Mouse (Mus musculus): ENCODE results near the gene 1700018B08Rik.

1700018B08Rik gene

DNA sequence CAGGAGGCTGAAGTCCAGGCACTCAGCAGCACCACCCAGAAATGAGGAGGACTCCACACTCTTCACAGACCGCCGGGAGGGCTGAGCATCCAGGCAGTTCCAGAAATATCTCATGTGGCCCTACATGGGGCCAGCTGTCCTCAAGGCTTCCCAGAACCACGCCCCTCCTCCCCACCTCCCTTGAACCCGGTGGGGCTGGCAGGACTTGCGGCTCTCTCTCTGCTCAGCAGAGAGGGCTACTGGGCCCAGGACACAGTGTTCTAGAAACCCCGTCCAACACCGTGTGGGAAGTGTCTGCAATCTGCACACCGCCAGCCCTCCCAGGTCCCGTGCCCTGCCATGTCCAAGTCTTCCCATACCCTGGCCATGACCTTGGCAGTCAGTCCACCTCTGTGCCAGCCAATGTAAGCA lies 18.8 kb upstream of the 1700018B08Rik start:
- DNase-seq (ENCODE audit: low spot score), result no peak

DNA sequence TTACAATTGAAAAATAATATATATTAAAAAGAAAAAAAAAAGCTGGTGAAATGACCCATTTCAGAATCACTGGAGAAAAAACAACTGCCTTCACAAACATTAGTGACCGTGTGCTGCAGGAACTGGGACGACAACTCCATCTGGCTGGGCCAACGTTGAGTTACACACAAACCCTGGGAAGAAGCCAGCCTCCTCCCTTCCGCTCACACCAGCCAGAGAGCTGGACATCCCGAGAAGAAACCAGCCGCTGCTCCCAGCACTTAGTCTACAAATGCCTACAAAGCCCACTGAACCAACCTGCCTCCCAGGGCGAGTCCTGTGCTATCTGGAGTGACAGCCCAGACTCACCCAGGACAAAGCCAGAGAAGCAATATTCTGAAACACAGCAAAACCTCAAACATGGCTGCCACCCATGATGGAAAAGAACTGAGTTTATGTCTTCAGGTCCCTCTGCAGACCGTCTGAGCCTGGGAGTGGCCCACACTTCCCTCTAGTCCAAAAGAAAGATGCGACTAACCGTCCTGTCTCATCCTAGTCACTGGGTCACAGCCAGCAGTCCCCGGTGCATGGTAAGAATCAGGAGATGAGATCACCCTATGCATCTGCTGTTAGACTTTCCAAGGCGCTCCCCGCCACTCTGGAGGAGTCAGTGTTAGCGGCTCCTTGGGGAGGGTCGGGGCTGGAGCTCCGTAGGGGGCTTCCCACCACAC lies 17.7 kb upstream of the 1700018B08Rik start:
- DNase-seq (ENCODE audit: low spot score), result no peak

DNA sequence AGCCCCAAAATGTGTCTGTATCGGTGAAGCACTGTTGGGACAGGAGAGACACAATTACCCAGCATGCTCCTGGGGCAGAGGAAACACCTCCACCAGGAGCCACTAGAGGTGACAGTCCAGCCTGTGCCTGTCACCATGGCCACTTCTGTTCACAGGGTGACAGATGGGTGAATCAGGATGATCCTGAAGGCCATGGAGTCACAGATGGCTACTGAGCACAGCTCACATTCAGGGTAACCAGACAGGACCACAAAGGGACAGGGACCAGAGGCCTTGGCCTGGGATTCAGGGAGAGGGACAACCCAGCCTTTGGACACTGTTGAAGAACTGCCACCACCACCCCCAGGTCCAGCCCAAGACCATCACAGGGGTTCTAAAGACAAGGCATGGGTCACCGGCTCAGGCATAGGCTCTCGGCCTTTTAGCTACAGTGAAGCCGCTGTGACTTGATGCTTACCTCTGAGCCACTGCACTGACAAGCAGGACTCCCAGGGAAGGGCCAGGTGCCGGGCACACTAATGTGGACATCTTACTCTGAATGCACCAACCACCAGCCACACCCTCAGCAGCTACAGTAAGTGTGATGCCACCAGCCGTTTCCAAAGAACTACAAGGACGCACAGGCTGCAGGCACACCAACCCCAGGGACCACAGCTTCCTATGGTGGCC lies 16.4 kb upstream of the 1700018B08Rik start:
- DNase-seq (ENCODE audit: low spot score), result no peak

DNA sequence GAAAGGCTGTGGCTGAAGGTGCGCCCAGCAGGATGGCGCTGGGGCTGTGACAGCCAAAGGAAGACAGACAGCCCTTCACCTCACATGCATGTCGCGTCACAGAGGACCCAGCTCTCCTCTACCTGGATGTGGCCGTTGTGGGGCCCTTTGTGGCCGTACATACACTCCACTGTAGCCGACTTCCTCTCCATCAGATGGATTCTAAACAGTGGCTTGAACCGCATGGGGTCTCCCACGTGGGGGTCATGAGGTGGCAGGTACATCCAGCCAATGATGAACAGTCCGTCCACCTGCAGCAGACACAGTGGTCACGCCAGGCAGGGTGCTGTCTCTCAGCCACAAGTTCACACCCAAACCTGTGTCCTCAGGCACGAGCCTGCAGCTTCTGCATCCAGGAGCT lies 15.7 kb upstream of the 1700018B08Rik start:
- no peak for DNase-seq (ENCODE audit: low spot score)

DNA sequence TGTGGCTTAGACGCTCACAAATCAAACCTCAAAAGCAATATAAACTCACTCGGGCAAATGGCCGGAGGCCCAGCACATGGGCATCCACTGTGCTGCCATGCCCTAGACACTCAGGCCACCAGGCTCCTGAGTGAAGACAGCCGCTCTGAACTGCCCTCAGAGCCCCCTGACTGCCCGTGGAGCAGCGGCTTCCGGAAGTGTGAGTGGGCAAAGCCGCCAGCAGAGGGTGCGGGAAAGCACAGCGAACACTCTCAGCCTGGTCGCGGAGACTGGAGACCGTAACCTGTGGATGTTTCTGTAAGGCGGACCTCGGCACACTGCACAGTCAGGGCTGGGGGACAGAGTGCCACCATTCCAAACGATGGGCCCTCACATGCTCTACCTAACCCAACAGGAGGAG lies 14.4 kb upstream of the 1700018B08Rik start:
- DNase-seq (ENCODE audit: low spot score), result no peak

DNA sequence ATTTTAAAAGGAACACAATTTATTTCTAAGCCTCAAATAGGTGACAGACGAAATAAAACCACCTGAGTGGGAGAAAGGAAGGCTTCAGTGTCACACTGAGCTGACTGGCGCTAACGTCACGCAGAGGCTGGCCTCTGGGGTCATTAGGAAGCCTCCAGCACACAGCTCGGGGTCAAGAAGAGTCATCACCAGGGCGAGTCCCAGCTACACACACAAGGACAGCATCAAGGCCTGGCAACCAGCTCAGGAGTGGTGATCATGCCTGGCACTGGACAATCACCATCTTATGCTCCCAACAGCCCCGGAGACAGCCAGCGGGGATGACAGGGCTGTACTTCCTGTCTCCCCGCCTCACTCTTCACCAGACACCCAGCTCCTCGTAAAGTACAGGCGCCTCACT lies 13.6 kb upstream of the 1700018B08Rik start:
- DNase-seq (ENCODE audit: low spot score), result no peak

DNA sequence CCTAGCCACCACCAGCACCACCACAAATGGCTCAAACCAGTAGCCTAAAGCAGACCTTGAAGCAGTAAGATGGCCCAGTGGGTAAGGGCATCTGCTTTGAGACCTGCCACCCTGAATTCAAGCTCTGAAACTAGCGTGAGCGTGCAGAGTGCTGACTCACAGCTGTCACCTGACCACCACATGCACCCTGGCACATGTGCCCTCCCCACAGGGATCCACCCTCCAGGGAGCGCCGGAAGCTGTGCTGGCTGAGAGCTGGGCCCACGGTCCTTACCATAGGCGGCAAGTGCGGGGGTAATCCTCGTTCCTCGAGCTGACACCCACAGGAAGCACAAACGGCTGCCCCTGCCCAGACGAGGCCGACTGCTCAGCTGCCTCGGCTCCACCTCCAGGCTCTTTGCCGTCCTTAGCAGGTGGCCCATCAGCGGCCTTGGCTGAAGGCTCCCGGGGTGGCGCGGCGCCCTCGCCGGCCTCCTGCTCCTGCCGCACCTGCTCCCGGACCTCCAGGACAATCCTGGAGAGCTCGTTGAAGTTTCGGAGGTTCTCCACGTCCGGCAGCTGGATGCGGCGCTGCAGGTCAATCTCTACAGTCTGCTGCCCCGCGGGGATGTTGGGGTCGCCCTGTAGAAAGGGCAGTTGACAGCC lies 9.8 kb upstream of the 1700018B08Rik start:
- DNase-seq (ENCODE audit: low spot score), result no peak

DNA sequence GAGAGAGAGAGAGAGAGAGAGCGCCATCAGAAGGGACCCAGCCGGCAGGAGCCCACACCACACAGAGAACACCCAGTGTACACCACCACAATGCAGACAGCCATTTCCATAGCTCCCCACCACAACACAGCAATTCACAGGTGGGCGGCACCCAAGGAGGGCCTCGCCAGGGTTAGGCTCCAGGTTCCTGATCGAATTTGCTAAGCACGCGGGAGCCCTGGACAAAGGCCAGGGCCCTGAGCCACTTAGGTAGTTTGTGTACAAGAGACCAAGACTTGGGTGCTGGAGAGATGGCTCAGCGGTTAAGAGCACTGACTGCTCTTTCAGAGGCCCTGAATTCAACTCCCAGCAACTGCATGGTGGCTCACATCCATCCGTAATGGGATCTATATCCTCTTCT lies 8.4 kb upstream of the 1700018B08Rik start:
- no peak for DNase-seq (ENCODE audit: low spot score)

DNA sequence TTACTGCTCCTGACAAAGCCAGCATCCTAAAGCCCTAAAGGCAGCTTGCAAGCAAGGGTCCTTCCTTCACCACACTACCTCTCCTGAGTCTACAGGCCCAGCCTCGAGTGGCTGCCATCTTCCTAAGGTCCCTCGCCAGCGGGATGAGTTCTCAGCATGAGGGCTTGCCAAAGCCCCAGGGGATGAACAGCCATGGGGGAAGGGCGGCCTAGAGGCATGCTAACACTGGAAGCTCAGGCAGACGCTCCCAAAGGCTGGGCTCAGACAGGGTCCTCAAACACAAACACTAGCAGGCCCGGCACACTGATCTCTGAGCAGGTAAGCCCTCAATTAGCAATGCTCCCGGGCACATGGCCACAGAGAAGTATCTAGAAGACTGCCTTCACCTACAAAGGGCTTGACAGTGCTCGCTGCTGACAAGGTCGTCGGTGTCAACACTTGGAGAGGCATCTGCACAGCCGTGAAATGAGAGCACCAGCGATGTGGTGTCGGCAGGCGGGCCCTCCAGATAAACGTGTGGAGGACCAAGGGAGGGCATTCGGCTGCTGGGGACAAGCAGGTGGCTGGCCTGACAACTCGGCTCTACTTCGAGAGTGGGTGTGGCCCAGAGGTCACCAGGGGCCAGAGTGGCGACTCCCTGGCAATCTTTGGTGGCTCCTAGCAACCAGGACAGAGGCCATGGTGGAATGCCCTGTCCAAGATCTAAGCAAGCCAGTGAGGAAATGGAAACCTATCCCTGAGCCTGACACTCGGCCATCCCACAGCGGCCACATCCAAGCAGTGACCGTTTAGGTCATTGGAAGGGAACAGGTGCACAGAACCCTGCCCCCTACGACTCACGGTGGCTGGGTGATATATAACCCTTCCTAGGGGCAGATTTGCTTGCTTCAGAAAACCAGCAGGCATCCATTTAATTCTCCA lies 7.2 kb upstream of the 1700018B08Rik start:
- DNase-seq (ENCODE audit: low spot score), result no peak

DNA sequence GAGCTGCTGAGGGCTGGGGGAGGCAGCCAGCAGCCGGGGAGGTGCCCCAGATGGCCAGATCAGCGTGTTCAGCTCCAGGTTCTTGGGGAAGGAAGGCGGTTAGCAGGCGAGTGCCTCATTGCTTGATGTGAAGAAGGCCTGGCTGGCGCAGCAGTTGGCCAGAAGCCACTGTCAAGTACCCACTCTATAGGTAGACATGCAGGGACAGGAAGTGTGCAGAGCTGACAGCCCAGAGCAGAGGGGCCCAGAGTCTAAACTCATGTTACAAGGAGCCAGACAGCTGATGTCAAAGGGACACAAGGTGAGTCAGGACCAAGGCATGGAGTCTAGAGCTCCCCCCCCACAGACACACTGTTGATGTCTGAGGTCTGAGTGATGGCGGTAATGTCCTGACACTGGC lies 5.9 kb upstream of the 1700018B08Rik start:
- DNase-seq (ENCODE audit: low spot score), result no peak

DNA sequence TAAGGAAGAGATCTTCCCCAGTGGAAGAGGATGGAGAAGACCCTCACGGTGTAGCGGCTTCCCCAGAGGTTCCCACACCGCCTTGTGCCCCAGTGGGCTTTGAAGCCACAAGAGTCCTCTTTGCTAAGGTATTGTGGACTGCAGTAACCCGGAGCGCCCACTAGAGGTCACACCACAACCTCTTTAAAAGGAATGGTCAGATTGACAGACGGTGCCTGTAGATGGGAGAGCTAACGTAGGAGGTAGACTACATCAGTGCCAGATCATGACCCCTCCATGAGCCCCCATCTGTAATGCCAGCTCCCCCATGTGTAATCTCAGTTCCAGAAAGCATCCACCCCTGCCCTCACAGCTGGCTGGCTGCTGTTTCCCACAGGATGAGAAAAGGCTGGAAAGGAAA lies 3.0 kb upstream of the 1700018B08Rik start:
- DNase-seq (ENCODE audit: low spot score), result peak; percentile 61

DNA sequence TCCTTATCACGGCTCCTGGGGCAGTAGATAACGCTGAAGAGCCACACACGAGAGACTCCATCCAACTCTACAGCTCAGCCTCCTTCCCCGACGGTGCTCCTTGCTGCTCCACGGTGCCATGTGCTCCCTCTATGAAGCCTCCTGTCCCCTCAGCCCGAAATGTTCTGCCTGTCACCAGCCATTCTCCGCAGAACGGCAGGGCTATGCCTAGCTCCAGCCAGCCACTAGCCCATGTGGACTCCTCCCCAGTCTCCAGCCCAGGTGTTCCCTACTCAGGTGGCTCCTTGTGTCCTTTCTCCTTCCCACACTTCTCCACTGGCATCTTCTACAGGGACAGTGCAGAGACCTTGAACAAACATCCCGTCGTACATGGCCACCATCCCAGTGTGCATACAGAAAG lies 816 bp upstream of the 1700018B08Rik start:
- DNase-seq (ENCODE audit: low spot score), result no peak

DNA sequence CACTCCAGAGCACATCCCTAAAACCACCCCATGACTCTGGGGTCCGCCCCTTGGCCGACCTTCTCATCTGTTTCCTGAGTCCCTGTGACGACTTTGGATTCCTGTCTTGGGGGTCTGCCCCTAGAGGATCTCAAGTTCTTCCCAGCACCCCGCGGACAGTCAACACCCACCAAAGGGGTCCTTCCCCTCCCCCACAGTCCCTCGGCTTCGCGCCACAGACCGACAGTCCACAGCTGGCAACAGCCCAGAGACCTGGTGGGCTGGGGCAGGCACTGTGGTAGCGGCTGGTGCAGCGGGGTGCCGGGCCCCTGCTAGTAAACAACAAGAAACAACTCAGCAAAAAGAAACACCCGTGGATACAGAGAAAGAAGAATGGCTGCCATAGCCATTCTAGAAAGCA lies 1.2 kb downstream of the 1700018B08Rik start:
- DNase-seq (ENCODE audit: low spot score), result no peak

DNA sequence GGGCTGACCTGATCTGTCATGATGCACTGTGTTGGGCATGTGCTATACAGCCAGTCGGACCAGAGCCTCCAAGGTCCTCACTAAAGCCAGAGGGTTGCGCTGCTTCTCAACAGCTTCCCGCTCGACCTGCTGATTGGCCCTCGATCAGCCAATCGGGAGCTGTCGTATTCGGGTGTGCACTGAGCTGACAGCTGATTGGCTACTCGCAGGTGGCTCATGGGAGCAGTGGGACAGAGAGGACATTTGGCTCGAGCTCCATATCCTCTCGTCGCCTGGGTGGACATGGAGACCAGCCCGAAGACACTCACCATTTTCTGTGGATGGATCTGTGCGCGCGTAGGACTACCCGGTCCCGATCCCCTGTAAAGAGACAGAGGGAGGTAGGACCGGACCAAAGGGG lies 2.3 kb downstream of the 1700018B08Rik start:
- no peak for DNase-seq (ENCODE audit: low spot score)

DNA sequence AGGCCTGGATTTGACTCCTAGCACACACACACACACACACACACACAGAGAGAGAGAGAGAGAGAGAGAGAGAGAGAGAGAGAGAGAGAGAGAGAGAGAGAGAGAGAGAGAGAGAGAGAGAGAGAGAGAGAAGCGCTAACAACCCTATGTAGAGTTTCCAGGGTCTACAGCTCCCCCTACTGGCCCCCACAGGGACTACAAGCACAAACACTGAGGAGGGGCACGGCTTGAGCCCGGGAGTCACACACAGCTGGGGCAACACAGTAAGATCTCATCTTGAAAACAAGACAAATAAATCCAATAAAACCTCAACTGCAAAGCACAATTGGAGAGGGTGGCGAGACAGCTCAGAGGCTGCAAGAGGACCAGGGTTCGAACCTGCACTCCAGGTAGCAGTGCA lies 11.7 kb downstream of the 1700018B08Rik start:
- no peak for DNase-seq (ENCODE audit: low spot score)

DNA sequence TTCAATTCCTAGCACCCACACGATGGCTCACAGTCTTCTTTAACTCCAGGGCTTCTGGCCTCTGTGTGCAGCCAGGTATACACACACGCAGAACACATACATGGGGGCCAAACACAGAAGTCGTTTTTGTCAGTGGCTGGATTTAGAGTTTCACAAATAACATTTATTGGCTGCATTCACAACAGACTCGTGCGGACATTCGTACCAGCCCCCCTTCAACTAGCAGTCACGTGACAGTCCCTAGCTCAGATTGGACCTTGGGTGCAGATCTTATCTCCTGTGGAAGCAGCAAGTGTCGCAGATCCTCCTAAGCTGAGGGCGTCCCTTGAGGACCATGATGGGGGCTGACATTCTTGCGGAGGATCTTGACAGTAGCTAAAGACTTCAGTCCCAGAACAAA lies 13.5 kb downstream of the 1700018B08Rik start:
- no peak for DNase-seq (ENCODE audit: low spot score)

DNA sequence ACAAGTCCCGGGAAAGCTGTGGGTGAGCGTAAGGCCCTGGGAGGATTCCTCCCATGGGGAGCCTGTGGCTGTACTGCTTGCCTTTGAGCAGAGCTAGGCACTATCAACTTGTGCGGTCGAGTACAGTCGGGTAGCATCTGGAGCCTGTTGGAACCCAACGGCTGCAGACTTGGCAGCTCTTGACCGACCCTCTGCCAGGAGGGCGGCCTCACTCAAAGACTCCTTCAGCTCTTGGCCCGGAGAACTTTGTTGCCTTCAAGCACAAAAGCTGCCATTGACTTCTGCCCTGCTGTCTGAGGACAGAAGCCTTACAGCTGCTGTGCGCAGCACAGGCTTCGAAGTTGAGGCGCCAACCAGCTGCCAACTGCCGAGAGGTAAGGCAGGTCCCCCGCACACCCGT lies 15.3 kb downstream of the 1700018B08Rik start:
- no peak for DNase-seq (ENCODE audit: low spot score)

DNA sequence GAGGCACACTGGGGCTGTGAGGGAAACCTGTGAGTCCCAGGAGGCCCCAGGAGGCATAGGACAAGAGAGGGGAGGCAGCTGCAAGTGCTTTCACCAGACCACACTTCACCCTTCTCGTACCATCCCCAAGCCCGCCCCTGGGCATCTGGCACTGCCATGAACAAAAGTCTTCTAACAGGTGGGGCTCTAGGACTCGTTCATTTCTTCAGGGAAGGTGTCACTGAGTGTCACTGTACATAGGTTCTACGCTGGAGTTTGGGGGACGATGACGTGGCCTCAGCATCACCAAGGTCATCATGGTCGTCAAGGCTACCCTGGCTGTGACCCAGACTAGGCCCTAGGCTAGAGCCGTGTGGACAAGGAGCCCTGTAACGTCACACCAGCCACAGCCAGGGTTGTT lies 16.4 kb downstream of the 1700018B08Rik start:
- no peak for DNase-seq (ENCODE audit: low spot score)

DNA sequence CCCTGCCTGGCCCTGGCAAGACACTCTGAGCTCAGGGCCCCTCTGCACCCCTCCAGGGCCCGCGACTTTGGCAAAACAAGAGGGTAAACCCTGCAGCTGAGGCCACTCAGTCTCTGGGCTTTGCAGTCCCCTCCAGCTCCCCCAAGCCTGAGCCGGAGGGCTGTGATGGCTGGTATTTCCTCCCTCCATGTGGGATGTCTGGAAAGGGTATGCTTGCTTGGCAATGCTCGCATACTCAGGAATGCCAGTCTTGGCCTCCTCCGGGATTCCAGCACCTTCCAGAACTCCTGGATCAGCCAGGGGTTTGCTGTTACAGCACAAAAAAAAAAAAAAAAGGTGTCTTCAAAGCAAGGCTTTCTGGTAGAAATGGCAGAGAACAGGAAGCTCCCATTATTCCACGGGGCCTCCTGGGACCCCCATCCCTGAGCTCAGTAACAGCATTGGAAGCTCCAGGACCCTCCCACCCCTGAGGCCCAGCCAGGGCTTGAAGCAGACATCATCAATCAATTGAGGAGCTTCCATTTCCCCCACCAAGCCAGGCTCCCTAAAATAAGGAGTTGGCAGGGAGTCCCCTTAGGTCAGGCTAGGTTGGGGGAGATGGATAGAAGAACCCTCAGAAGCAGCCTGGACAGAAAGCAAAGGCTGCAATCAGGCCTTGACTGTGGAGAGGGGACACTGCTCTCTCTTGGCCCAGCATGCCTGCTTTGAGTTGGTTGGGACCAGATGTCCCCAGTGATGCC lies 17.1 kb downstream of the 1700018B08Rik start:
- DNase-seq (ENCODE audit: low spot score), result no peak

DNA sequence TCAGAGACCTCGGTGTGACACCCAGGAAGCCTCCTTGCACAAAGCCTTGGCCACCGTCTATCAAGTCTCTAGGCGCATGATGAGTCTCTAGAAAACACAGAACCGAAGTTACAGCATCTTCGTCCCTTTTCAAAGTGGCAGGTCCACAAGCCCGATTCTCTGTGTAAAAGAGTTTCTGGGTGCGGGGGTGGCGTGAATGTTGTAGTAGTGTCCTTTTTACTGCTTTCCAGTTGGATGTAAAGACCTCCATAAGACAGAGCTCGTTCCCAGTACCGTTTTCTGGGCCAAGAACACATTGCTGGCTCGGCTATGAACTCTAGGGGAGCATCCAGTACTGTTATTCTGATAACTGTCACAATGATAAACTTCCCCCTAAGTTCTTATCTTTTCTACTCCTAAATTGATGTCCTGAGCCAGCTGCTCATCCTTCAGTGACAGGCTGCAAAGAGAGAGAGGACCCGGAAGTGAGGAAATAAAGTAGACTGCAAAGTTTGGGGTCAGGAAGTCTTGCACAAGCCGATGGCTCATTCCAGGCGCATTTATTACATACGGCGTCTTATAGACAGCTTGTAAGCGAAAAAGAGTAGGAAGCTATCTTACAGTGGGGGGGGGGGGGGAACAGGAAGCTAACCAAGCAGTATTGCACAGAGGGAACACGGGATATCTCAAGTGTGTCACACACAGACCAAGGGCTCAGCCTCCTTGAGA lies 18.9 kb downstream of the 1700018B08Rik start:
- no peak for DNase-seq (ENCODE audit: low spot score)

DNA sequence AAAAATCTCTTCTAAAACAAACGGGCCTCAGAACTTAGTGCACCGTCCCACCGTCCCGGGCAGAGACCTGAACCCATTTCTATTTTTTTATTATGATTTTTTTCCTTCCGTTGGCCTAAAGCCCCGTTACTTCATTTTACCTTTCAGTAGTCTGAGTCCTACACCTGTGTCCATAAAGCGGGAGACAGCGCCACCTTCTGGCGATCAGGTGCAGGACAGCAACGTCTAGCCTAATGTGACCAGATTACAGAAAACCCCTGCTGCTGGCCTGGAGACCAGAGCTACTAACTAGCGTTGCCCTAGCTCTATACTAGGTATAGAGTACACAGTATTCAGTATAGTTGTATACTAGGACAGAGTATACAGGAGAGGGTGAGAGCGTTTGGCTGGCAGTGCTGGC lies 30.7 kb downstream of the 1700018B08Rik start:
- DNase-seq (ENCODE audit: low spot score), result peak; percentile 44
